Mouse (Mus musculus) B cell, adult 62 days (primary cell): ENCODE data around the gene Vwa5b1. TPM values are rescaled to one million over a fixed set of nuclear protein-coding genes. Genes with fewer than 3 reads are reported as not detected.

ENCODE experiments used
- total RNA-seq: library from RNA; stranded (reverse); gene quantifications from 4 replicates; pipeline ENCODE4 v1.2.4, GENCODE M21; 2023

Vwa5b1 gene
- total RNA-seq = not detected in 4 replicates

GRCm38 (mm10) chr4:138635428-138636145 lies at the start of gene Vwa5b1:
TSS of gene Vwa5b1 (minus strand) at chr4:138635884.

Other genes with a start within 250 kb of the Vwa5b1 start
- not detected in 4 replicates for gene Fam43b, start 239.4 kb downstream of the Vwa5b1 start, total RNA-seq
- gene Mul1, start 201.2 kb downstream of the Vwa5b1 start, total RNA-seq = 39.5 to 53.6 TPM (median 43.8 TPM) in 4 replicates
- gene Camk2n1, start 181.6 kb downstream of the Vwa5b1 start, total RNA-seq = 0.85 to 1.4 TPM (median 0.98 TPM) in 4 replicates
- gene Pla2g2c, start 88.9 kb upstream of the Vwa5b1 start, total RNA-seq = not detected in 4 replicates
- not detected in 4 replicates for gene Ubxn10, start 101.3 kb upstream of the Vwa5b1 start, total RNA-seq
- not detected in 4 replicates for gene Pla2g2f, start 121.7 kb upstream of the Vwa5b1 start, total RNA-seq
- 0.91 TPM in 1 of 4 replicates, not detected in the others for gene Pla2g2d, start 139.9 kb upstream of the Vwa5b1 start, total RNA-seq
- gene Pla2g5, start 227.6 kb upstream of the Vwa5b1 start, total RNA-seq = 1.9 TPM in 1 of 4 replicates, not detected in the others
- gene Gm13030, start 238.1 kb upstream of the Vwa5b1 start, total RNA-seq = not detected in 4 replicates
- not detected in 4 replicates for gene Pla2g2e, start 242.1 kb upstream of the Vwa5b1 start, total RNA-seq